Mouse (Mus musculus): ENCODE measurements around the gene Ugt1a2. TPM values are rescaled to one million over a fixed set of nuclear protein-coding genes. Genes with fewer than 3 reads are reported as not detected.

Ugt1a2 gene
- total RNA-seq, 1 experiment: not detected

DNA sequence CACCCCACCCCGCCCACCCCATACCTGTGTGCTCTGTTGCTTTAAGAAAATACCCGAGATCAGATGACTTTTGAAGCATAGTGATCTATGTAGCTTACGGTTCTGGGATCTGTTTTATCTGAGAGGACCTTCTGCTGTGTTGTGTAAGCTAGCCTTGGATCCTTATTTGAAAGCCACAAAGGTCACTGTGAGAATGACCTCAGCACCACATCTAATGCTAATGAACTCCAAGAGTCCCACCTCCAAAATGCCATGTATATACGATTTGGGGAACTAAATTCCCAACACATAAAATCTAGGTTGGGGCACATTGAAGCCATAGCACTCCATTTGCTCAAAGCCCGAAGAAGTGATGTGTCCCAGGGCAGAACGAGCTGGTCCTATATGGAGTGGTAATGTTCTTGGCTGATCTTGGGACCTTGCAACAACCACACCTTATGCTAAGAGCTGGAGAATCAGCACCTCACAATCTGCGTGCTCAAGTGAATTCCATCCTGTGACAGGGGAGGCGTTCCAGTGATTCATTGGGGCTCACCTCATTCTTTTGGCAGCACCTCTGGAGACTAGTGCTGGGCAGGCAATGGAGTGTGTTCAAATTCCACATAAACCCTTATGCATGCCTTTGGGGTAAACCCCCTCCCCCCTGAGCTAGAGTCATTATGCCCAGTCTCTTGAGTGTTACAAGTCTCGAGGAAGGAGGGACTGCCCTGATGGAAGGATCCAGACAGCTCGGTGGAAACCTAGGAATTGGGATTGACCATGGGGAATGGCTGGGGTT, 56.7 kb downstream of the Ugt1a2 start:
- TF ChIP-seq HCFC1 (IDR thresholded peaks at IDR 0.05; ENCODE audit: borderline replicate concordance, insufficient read depth, low read length) (no peak), MAFK (IDR thresholded peaks at IDR 0.05; ENCODE audit: insufficient read depth, low read depth, low read length) (no peak), ZC3H11A (IDR thresholded peaks at IDR 0.05; ENCODE audit: borderline replicate concordance, low read depth, low read length) (no peak), CHD2 (IDR thresholded peaks at IDR 0.05; ENCODE audit: low read depth, low read length) (no peak), ZNF384 (IDR thresholded peaks at IDR 0.05; ENCODE audit: low read depth, low read length) (no peak)
- no peak overlapping the region for H3K27ac ChIP-seq (ENCODE audit: insufficient read depth, low read depth, low read length, poor library complexity, severe bottlenecking)
- no peak for DNase-seq (ENCODE audit: low read depth, low spot score)
- in situ Hi-C loops (cut with MboI; ENCODE audit: low sequenced_read_pairs in 2 of 2, unreplicated experiment in 2 of 2): no loop called here
- H3K4me3 ChIP-seq (ENCODE audit: insufficient read depth in 1 of 2, low read depth in 1 of 2, low read length in 2 of 2, poor library complexity in 1 of 2, severe bottlenecking in 1 of 2): no peak overlapping the region
- H3K36me3 ChIP-seq (ENCODE audit: control insufficient read depth, insufficient read depth, low read length, poor library complexity, severe bottlenecking): peaks cover 6% of the 10 kb centered on the region; the same call in 1 of the 2 replicates
- H3K9ac ChIP-seq (ENCODE audit: insufficient read depth, low read depth, low read length, poor library complexity, severe bottlenecking): no peak overlapping the region
- no peaks in the 10 kb centered on the region for H3K9me3 ChIP-seq (ENCODE audit: control insufficient read depth, insufficient read depth, low read depth, low read length)
- no peaks in the 10 kb centered on the region for H3K4me1 ChIP-seq (ENCODE audit: control insufficient read depth in 2 of 2, insufficient read depth in 2 of 2, low read length in 2 of 2, poor library complexity in 1 of 2)

DNA sequence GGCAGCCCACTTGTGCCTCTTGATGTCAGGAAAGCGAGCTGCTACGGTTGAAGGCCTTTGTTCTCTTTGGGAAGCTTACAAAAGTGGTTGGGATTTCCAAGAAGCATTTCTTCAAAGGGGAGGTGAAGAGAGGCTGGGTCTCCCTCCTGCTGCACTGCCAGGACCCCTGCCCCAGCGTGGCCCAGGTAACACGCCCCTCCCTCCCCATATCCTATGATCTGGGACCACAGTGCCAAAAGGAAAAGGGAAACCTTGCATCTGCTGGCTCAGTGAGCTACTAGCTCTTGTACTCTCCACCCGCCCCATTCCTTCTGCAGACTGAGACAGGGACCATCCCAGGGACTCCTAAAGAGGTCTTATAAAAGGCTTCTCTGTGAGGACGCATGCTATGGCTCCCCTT, 57.3 kb downstream of the Ugt1a2 start:
- no peak overlapping the region for H3K4me3 ChIP-seq (ENCODE audit: insufficient read depth in 1 of 2, low read depth in 1 of 2, low read length in 2 of 2, poor library complexity in 1 of 2, severe bottlenecking in 1 of 2)
- H3K4me1 ChIP-seq (ENCODE audit: control insufficient read depth in 2 of 2, insufficient read depth in 2 of 2, low read length in 2 of 2, poor library complexity in 1 of 2): peaks cover 2% of the 10 kb centered on the region in 2 experiments; a peak in 1 of 4 replicates
- no peak overlapping the region for H3K27ac ChIP-seq (ENCODE audit: insufficient read depth, low read depth, low read length, poor library complexity, severe bottlenecking)
- H3K9me3 ChIP-seq (ENCODE audit: control insufficient read depth, insufficient read depth, low read depth, low read length): no peaks in the 10 kb centered on the region
- in situ Hi-C loops (cut with MboI; ENCODE audit: low sequenced_read_pairs in 2 of 2, unreplicated experiment in 2 of 2): no loop called here
- no peak overlapping the region for H3K9ac ChIP-seq (ENCODE audit: insufficient read depth, low read depth, low read length, poor library complexity, severe bottlenecking)
- H3K36me3 ChIP-seq (ENCODE audit: control insufficient read depth, insufficient read depth, low read length, poor library complexity, severe bottlenecking): peaks cover 8% of the 10 kb centered on the region
- TF ChIP-seq CHD2 (IDR thresholded peaks at IDR 0.05; ENCODE audit: low read depth, low read length) (no peak), ZNF384 (IDR thresholded peaks at IDR 0.05; ENCODE audit: low read depth, low read length) (no peak), ZC3H11A (IDR thresholded peaks at IDR 0.05; ENCODE audit: borderline replicate concordance, low read depth, low read length) (no peak), HCFC1 (IDR thresholded peaks at IDR 0.05; ENCODE audit: borderline replicate concordance, insufficient read depth, low read length) (no peak), MAFK (IDR thresholded peaks at IDR 0.05; ENCODE audit: insufficient read depth, low read depth, low read length) (no peak)
- DNase-seq (ENCODE audit: low read depth, low spot score): no peak

DNA sequence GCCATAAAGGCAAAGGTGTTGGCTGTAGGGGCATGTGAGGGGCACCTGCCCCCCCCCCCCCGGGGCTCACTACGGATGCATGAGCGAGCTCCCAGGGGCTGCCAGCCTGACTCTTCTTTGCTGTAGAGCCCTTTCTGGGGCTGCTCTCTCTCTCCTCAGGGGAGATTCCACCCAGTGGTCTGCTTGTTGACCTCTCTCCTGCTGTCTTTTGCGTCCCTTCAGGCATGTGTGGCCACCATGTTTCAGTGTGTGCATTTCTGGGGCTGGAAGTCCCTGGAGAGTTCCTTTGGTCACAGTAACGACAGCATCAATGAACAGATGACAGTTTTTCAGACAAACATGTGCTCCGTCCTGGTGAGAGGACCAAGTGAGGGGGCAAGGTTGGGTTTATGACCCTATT, 58.0 kb downstream of the Ugt1a2 start:
- in situ Hi-C loops (cut with MboI; ENCODE audit: low sequenced_read_pairs in 2 of 2, unreplicated experiment in 2 of 2): no loop called here
- H3K4me3 ChIP-seq (ENCODE audit: insufficient read depth in 1 of 2, low read depth in 1 of 2, low read length in 2 of 2, poor library complexity in 1 of 2, severe bottlenecking in 1 of 2): no peak overlapping the region
- peaks cover 14% of the 10 kb centered on the region for H3K36me3 ChIP-seq (ENCODE audit: control insufficient read depth, insufficient read depth, low read length, poor library complexity, severe bottlenecking)
- H3K4me1 ChIP-seq (ENCODE audit: control insufficient read depth in 2 of 2, insufficient read depth in 2 of 2, low read length in 2 of 2, poor library complexity in 1 of 2): peaks cover 3 to 4% of the 10 kb centered on the region in 2 experiments; a peak in 2 of 4 replicates
- H3K9ac ChIP-seq (ENCODE audit: insufficient read depth, low read depth, low read length, poor library complexity, severe bottlenecking): no peak overlapping the region
- H3K9me3 ChIP-seq (ENCODE audit: control insufficient read depth, insufficient read depth, low read depth, low read length): no peaks in the 10 kb centered on the region
- TF ChIP-seq MAFK (IDR thresholded peaks at IDR 0.05; ENCODE audit: insufficient read depth, low read depth, low read length) (no peak), ZC3H11A (IDR thresholded peaks at IDR 0.05; ENCODE audit: borderline replicate concordance, low read depth, low read length) (no peak), CHD2 (IDR thresholded peaks at IDR 0.05; ENCODE audit: low read depth, low read length) (no peak), HCFC1 (IDR thresholded peaks at IDR 0.05; ENCODE audit: borderline replicate concordance, insufficient read depth, low read length) (no peak), ZNF384 (IDR thresholded peaks at IDR 0.05; ENCODE audit: low read depth, low read length) (no peak)
- H3K27ac ChIP-seq (ENCODE audit: insufficient read depth, low read depth, low read length, poor library complexity, severe bottlenecking): no peak overlapping the region
- DNase-seq (ENCODE audit: low read depth, low spot score): no peak

DNA sequence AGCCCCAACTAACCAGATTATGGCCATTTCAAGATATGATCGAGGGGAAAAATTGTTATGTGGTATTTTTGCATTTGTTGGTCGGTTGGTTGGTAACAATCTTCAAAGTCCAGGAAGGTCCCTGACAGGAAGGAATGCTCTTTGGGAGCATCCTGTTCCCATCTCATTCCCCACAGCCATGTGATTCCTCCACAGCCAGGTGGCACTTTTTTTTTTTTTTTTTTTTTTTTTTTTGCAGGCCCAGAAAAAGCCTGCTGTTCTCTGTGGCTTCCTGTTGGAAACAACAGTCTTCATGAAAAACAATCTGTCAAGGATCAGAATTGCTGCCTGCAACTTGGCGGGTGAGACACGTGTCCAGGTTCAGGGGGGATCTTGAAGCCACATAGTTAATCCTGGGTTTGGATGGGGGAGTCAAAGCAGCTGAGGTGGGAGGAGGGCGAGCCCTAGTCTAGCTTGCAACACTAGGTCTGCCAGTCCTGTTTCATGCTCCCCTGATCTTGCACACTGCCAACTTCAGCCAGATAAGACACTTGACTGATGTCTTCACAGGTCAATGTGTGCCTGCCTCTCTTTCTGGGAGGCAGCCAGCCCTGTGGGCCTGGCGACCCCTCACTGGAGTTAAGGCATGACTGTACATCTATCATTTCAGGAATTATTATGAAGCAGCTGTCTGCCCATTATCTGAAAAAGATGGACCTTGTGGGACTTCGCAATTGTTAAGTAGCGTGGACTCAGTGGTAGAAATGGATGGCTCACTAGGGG, 58.7 kb downstream of the Ugt1a2 start:
- in situ Hi-C loops (cut with MboI; ENCODE audit: low sequenced_read_pairs in 2 of 2, unreplicated experiment in 2 of 2): no loop called here
- Histone ChIP-seq H3K36me3 (ENCODE audit: control insufficient read depth, insufficient read depth, low read length, poor library complexity, severe bottlenecking) (peaks cover 19% of the 10 kb centered on the region), H3K27ac (ENCODE audit: insufficient read depth, low read depth, low read length, poor library complexity, severe bottlenecking) (no peak overlapping the region), H3K9ac (ENCODE audit: insufficient read depth, low read depth, low read length, poor library complexity, severe bottlenecking) (no peak overlapping the region), H3K4me1 (ENCODE audit: control insufficient read depth in 2 of 2, insufficient read depth in 2 of 2, low read length in 2 of 2, poor library complexity in 1 of 2) (peaks cover 3 to 4% of the 10 kb centered on the region in 2 experiments; a peak in 2 of 4 replicates), H3K9me3 (ENCODE audit: control insufficient read depth, insufficient read depth, low read depth, low read length) (no peaks in the 10 kb centered on the region), H3K4me3 (ENCODE audit: insufficient read depth in 1 of 2, low read depth in 1 of 2, low read length in 2 of 2, poor library complexity in 1 of 2, severe bottlenecking in 1 of 2) (no peak overlapping the region)
- no peak for TF ChIP-seq HCFC1 (IDR thresholded peaks at IDR 0.05; ENCODE audit: borderline replicate concordance, insufficient read depth, low read length)
- no peak for TF ChIP-seq MAFK (IDR thresholded peaks at IDR 0.05; ENCODE audit: insufficient read depth, low read depth, low read length)
- peak; percentile 96 for TF ChIP-seq ZNF384 (IDR thresholded peaks at IDR 0.05; ENCODE audit: low read depth, low read length)
- TF ChIP-seq ZC3H11A (IDR thresholded peaks at IDR 0.05; ENCODE audit: borderline replicate concordance, low read depth, low read length): no peak
- no peak for DNase-seq (ENCODE audit: low read depth, low spot score)

Measured in ES-E14 (cell line).